Mouse (Mus musculus) brain, embryonic 14.5 days (tissue): ENCODE data around the gene Ptcd1.

Experiments
- CTCF ChIP-seq: fragments of 200-500 bp; IDR thresholded peaks from 2 replicates; pipeline ENCODE4 v1.5.1; 2012; ENCODE audit warnings: inconsistent platforms, mild to moderate bottlenecking, moderate library complexity, borderline replicate concordance; ENCODE audit not compliant: insufficient read depth, insufficient read length; ENCODE audit errors: extremely low read depth
- POLR2A ChIP-seq: fragments of 200-500 bp; IDR thresholded peaks from 2 replicates; pipeline ENCODE4 v1.6.1; 2012; ENCODE audit warnings: mild to moderate bottlenecking, inconsistent platforms, borderline replicate concordance; ENCODE audit not compliant: poor library complexity, insufficient read depth, insufficient read length, severe bottlenecking; ENCODE audit errors: extremely low read depth

DNA sequence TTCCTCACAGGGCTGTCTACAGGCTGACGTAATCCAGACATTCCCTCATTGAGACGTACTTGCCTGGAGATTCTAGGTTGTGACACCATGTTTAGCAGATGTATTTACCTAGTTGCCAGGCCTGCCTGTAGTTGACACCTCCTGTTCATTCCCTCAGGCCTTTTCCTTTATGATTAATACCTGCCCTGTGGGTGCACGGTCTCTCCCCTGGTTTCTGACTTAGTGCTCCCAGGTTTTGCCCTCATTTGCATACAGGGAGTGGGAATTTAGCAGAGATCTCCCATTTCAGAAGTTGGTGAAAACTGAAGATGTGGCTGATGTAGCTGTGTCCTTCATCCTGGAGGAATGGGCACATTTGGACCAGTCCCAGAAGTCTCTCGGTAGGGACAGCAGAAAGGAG lies 45.3 kb upstream of the Ptcd1 start:
- TF ChIP-seq CTCF (no peak), POLR2A (no peak)
